Mouse (Mus musculus) ES-E14 (cell line): ENCODE results near the gene Olfr787. TPM values are rescaled to one million over a fixed set of nuclear protein-coding genes. Genes with fewer than 3 reads are reported as not detected.

Experiments used
- DNase-seq: peaks from one replicate; pipeline ENCODE4 v3.0.0-alpha.2; 2013; ENCODE audit warnings: low read depth, low spot score
- H3K27ac ChIP-seq: 2 replicates; pipeline ENCODE4 v1.5.1; 2012; ENCODE audit warnings: low read depth, mild to moderate bottlenecking, low read length, moderate library complexity, mixed read lengths; ENCODE audit not compliant: poor library complexity, insufficient read depth, severe bottlenecking
- H3K36me3 ChIP-seq: 2 replicates; pipeline ENCODE4 v1.6.1; 2012; ENCODE audit warnings: mild to moderate bottlenecking, low read length, moderate library complexity, mixed read lengths; ENCODE audit not compliant: control insufficient read depth, poor library complexity, insufficient read depth, severe bottlenecking
- H3K4me1 ChIP-seq, 2 experiments: fragments of 150-350 bp in 1 of 2; sonication (generic) in 1 of 2; 2 replicates each; pipeline ENCODE4 v1.6.1; 2012; ENCODE audit warnings: low read length in 2 of 2, mild to moderate bottlenecking in 1 of 2, mixed read lengths in 1 of 2; ENCODE audit not compliant: control insufficient read depth in 2 of 2, insufficient read depth in 2 of 2, poor library complexity in 1 of 2
- H3K4me3 ChIP-seq, 2 experiments: fragments of 150-350 bp in 1 of 2; sonication (generic) in 1 of 2; 2 replicates each; pipeline ENCODE4 v1.5.1; 2012; ENCODE audit warnings: low read length in 2 of 2, low read depth in 1 of 2, mild to moderate bottlenecking in 1 of 2, mixed read lengths in 1 of 2; ENCODE audit not compliant: insufficient read depth in 1 of 2, poor library complexity in 1 of 2, severe bottlenecking in 1 of 2
- H3K9ac ChIP-seq: 2 replicates; pipeline ENCODE4 v1.6.1; 2012; ENCODE audit warnings: low read depth, mild to moderate bottlenecking, low read length, mixed read lengths; ENCODE audit not compliant: poor library complexity, insufficient read depth, severe bottlenecking
- H3K9me3 ChIP-seq: fragments of 150-350 bp; sonication (generic); 2 replicates; pipeline ENCODE4 v1.6.1; 2012; ENCODE audit warnings: low read depth, mild to moderate bottlenecking, low read length; ENCODE audit not compliant: control insufficient read depth, insufficient read depth
- CHD2 ChIP-seq: IDR thresholded peaks from 2 replicates; pipeline ENCODE4 v1.6.1; 2014; ENCODE audit warnings: mild to moderate bottlenecking, low read depth, low read length, inconsistent platforms
- HCFC1 ChIP-seq: IDR thresholded peaks from 2 replicates; pipeline ENCODE4 v1.6.1; 2012; ENCODE audit warnings: low read length, inconsistent platforms, borderline replicate concordance; ENCODE audit not compliant: insufficient read depth
- MAFK ChIP-seq: IDR thresholded peaks from 2 replicates; pipeline ENCODE4 v1.6.1; 2014; ENCODE audit warnings: mild to moderate bottlenecking, low read depth, low read length, inconsistent platforms; ENCODE audit not compliant: insufficient read depth
- ZC3H11A ChIP-seq: IDR thresholded peaks from 2 replicates; pipeline ENCODE4 v1.6.1; 2012; ENCODE audit warnings: low read depth, mild to moderate bottlenecking, inconsistent platforms, low read length, borderline replicate concordance
- ZNF384 ChIP-seq: IDR thresholded peaks from 2 replicates; pipeline ENCODE4 v1.6.1; 2012; ENCODE audit warnings: low read depth, low read length, inconsistent platforms
- in situ Hi-C, 2 experiments: fragments of 600-800 bp; cut with MboI; formaldehyde crosslinking; loops; one replicate each; pipeline ENCODE4 v1.15.1; 2025; ENCODE audit warnings: low sequenced_read_pairs in 2 of 2, inconsistent platforms in 1 of 2; ENCODE audit not compliant: unreplicated experiment in 2 of 2
- total RNA-seq: library from RNA; depleted of rRNA; stranded (reverse); fragments of 300-350 nt; gene quantifications from 2 replicates; pipeline ENCODE4 v1.2.3, GENCODE M21; 2012; rRNA removed

Olfr787 gene
- total RNA-seq: 0.62 and 0.95 TPM in 2 replicates

DNA sequence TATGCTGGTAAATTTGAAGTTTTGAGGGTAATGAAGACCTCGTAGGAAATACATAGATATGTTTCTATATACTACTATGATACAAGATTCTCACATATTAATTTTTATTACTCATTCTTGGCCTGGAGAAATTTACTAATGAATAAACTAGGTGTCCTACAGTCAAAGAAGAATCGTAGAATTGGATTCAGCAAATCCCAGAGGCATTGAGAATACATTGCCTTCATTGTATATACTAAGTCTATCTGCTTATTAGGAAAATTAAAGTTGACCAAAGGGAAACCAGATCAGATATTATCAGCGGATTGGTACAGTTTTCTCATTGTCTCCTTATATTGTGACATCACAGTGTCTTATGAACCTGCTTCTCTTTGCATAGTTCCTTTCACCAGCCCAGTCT is at the start of gene Olfr787:
Olfr787 (plus strand) TSS at position 301 of the 400 bp plus-strand sequence.
- Histone ChIP-seq H3K4me1 (no peaks in the 10 kb centered on the region), H3K9me3 (no peaks in the 10 kb centered on the region), H3K9ac (no peak within 1 kb of the TSS), H3K4me3 (no peak within 1 kb of the TSS), H3K36me3 (no peaks in the 10 kb centered on the region), H3K27ac (no peak within 1 kb of the TSS)
- DNase-seq: no peak
- in situ Hi-C loops: no loop called here
- TF ChIP-seq HCFC1: no peak
- no peak for TF ChIP-seq ZC3H11A
- no peak for TF ChIP-seq CHD2
- no peak for TF ChIP-seq ZNF384
- TF ChIP-seq MAFK: no peak

DNA sequence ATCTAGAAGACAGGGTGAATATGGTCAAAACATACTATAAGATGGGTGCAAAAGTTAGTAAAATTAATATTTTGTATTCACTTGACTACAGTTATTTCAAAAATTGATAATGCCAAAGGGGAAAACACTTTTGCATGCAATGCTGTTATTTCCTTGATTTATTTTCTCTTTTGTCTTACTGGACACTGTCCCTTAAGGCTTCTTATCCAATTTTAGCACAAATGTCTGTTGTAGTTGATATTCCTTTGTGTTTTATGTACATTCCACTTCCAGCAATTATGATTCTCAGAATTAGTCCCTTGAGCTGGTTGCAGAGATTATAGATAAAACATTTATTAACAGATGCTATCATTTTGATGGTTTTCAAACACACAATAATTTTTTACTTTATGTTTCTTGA is 34.7 kb upstream of the Olfr787 start, which contains the start of gene Olfr786:
Olfr786 (plus strand) TSS at position 301 of the 400 bp plus-strand sequence.
- H3K4me3 ChIP-seq: no peak within 1 kb of the TSS
- TF ChIP-seq ZNF384 (no peak), ZC3H11A (no peak), MAFK (no peak), CHD2 (no peak), HCFC1 (no peak)
- H3K9ac ChIP-seq: no peak within 1 kb of the TSS
- no peaks in the 10 kb centered on the region for H3K9me3 ChIP-seq
- no peak for DNase-seq
- in situ Hi-C loops: no loop called here
- no peaks in the 10 kb centered on the region for H3K36me3 ChIP-seq
- no peaks in the 10 kb centered on the region for H3K4me1 ChIP-seq
- H3K27ac ChIP-seq: no peak within 1 kb of the TSS

DNA sequence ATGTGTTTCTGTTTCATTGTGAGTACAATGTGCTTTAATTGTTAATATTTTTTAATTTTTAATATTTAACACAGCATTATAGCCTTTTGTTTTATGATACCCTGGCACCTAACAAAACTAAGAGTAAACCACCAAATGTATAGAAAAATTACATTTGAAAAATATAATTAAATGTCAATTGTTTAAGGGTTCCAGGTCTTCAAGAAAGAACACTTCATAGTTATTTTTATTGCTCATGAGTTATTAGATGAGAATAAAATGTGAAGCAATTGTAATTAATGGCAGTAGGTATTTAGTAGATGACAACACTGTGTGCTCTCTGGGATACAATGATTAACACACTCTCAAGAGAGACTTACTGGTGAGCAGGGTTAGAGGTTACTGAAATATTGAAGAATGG is 9.0 kb downstream of the Olfr787 start, which contains the start of gene Olfr788:
Olfr788 (plus strand) TSS at position 301 of the 400 bp plus-strand sequence.
- H3K9ac ChIP-seq: no peak within 1 kb of the TSS
- no peak for DNase-seq
- in situ Hi-C loops: no loop called here
- TF ChIP-seq ZC3H11A (no peak), HCFC1 (no peak), MAFK (no peak), ZNF384 (no peak), CHD2 (no peak)
- no peak within 1 kb of the TSS for H3K27ac ChIP-seq
- H3K4me3 ChIP-seq: no peak within 1 kb of the TSS
- H3K4me1 ChIP-seq: no peaks in the 10 kb centered on the region
- H3K9me3 ChIP-seq: no peaks in the 10 kb centered on the region
- H3K36me3 ChIP-seq: no peaks in the 10 kb centered on the region

DNA sequence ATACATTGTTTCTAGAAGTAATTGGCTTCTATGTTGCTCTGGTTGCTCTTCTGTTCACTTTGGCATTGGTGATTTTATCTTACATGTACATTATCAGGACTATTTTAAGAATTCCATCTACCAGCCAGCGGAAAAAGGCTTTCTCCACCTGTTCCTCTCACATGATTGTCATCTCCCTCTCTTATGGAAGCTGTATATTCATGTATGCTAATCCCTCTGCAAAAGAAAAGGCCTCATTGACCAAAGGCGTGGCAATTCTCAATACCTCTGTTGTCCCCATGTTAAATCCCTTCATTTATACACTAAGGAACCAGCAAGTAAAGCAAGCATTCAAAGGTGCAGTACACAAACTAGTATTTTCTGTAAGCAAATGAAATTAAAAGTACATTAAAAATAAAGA is 11.6 kb downstream of the Olfr787 start:
- TF ChIP-seq ZC3H11A (no peak), MAFK (no peak), HCFC1 (no peak), CHD2 (no peak), ZNF384 (no peak)
- Histone ChIP-seq H3K4me3 (no peak overlapping the region), H3K36me3 (no peaks in the 10 kb centered on the region), H3K9me3 (no peaks in the 10 kb centered on the region), H3K27ac (no peak overlapping the region), H3K4me1 (no peaks in the 10 kb centered on the region), H3K9ac (no peak overlapping the region)
- DNase-seq: no peak
- in situ Hi-C loops: no loop called here

DNA sequence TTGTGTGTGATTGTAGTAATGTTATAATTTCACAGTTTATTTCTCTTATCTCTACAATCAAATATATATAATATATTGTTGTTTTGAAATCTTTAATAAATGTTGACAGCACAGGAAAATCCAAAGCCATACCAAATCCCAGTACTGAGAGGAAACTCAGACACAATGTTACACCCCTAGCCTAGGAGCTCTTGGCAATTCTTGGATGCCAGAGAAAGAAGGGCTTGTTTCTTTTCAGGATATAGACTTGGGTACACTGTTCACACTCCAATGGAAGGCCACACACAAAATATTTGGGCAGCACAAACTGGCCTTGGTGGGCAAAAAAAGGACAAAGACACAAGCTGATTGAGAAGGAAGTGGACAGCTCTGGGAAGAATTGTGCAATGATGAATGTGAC is 12.1 kb downstream of the Olfr787 start:
- TF ChIP-seq ZC3H11A (no peak), ZNF384 (no peak), MAFK (no peak), HCFC1 (no peak), CHD2 (no peak)
- in situ Hi-C loops: no loop called here
- Histone ChIP-seq H3K4me3 (no peak overlapping the region), H3K9ac (no peak overlapping the region), H3K27ac (no peak overlapping the region), H3K9me3 (no peaks in the 10 kb centered on the region), H3K36me3 (no peaks in the 10 kb centered on the region), H3K4me1 (no peaks in the 10 kb centered on the region)
- no peak for DNase-seq
